Mouse (Mus musculus) heart, embryonic 16.5 days (tissue): Measurements from ENCODE around the gene Echdc3. TPM values are rescaled to one million over a fixed set of nuclear protein-coding genes. Genes with fewer than 3 reads are reported as not detected.
A peak's percentile ranks its signal among the peaks of the same experiment; 100 is the strongest.

Source experiments
- ATAC-seq: fragments of 200-750 bp; cut with Nextera tagmentation; replicated peaks from 2 replicates; pipeline ENCODE4 v1.8.0; 2017; ENCODE audit warnings: moderate number of reproducible peaks; ENCODE audit not compliant: insufficient read depth, low FRiP score; ENCODE audit errors: extremely low read depth
- H3K27ac ChIP-seq: fragments of 300-500 bp; sonication (generic); 2 replicates; pipeline ENCODE4 v1.5.1; 2014; ENCODE audit warnings: mild to moderate bottlenecking, low read length, control low read depth, moderate library complexity
- H3K27me3 ChIP-seq: fragments of 300-500 bp; sonication (generic); 2 replicates; pipeline ENCODE4 v1.6.1; 2014; ENCODE audit warnings: low read length, mixed read lengths; ENCODE audit not compliant: control insufficient read depth, insufficient read depth
- H3K36me3 ChIP-seq: fragments of 300-500 bp; sonication (generic); 2 replicates; pipeline ENCODE4 v1.6.1; 2014; ENCODE audit not compliant: control insufficient read depth, insufficient read depth
- H3K4me1 ChIP-seq: fragments of 300-500 bp; sonication (generic); 2 replicates; pipeline ENCODE4 v1.6.1; 2014; ENCODE audit warnings: low read length, mixed read lengths; ENCODE audit not compliant: control insufficient read depth, insufficient read depth
- H3K4me2 ChIP-seq: fragments of 300-500 bp; sonication (generic); 2 replicates; pipeline ENCODE4 v1.6.1; 2014; ENCODE audit warnings: low read depth, mild to moderate bottlenecking, control low read depth, low read length
- H3K4me3 ChIP-seq: fragments of 300-500 bp; sonication (generic); 2 replicates; pipeline ENCODE4 v1.5.1; 2014; ENCODE audit warnings: mild to moderate bottlenecking, control low read depth, low read length
- H3K9ac ChIP-seq: fragments of 300-500 bp; sonication (generic); 2 replicates; pipeline ENCODE4 v1.6.1; 2014; ENCODE audit warnings: low read length, control low read depth
- H3K9me3 ChIP-seq: fragments of 300-500 bp; sonication (generic); replicated peaks from 2 replicates; pipeline ENCODE4 v1.6.1; 2016; ENCODE audit warnings: low read length; ENCODE audit not compliant: control insufficient read depth
- WGBS: fragments of 180-500 bp; shearing (Covaris S2); extraction: QIAGEN DNeasy Blood & Tissue Kit; methylation state at CpG from one replicate; pipeline ENCODE4 v1.1.7; 2014; 5-methylcytosine and 5-hydroxymethylcytosine counted together
- polyA plus RNA-seq: library from polyadenylated mRNA; unstranded; fragments of >200 nt; fragmentation: Nextera tagmentation; extraction: Ambion mirVana; gene quantifications from 2 replicates; pipeline ENCODE4 v1.2.1, GENCODE M21; 2015

Gene Echdc3
- polyA plus RNA-seq = 11.3 and 11.8 TPM in 2 replicates

- peak within 1 kb of the TSS; percentile 60 for H3K4me3 ChIP-seq
- ATAC-seq = peak; percentile 96
- peak within 1 kb of the TSS; percentile 97 for H3K27ac ChIP-seq
- peaks cover 24% of the 10 kb centered on the region for H3K4me1 ChIP-seq
- H3K27me3 ChIP-seq = no peaks in the 10 kb centered on the region
- no peaks in the 10 kb centered on the region for H3K9me3 ChIP-seq
- peak within 1 kb of the TSS; percentile 87 for H3K9ac ChIP-seq
- 2% methylated on average over 30 of the region's 30 CpGs for WGBS
- no peaks in the 10 kb centered on the region for H3K36me3 ChIP-seq
- H3K4me2 ChIP-seq = peak within 1 kb of the TSS; percentile 88
These were observed at the start of gene Echdc3 for GRCm38 (mm10) chr2:6212724-6213511. Echdc3 (minus strand) TSS chr2:6213033.

GRCm38 (mm10) chr2:6261718-6262117 lies 48.9 kb upstream of the Echdc3 start:
- Histone ChIP-seq H3K9ac (no peak overlapping the region), H3K4me3 (no peak overlapping the region), H3K36me3 (no peaks in the 10 kb centered on the region), H3K27ac (peak overlapping the region; percentile 62), H3K4me1 (peaks cover 10% of the 10 kb centered on the region), H3K4me2 (no peak overlapping the region), H3K9me3 (peaks cover 9% of the 10 kb centered on the region; the same call in 1 of the 2 replicates), H3K27me3 (no peaks in the 10 kb centered on the region)
- WGBS = 79% methylated on average over 9 of the region's 9 CpGs
- ATAC-seq = no peak

DNA sequence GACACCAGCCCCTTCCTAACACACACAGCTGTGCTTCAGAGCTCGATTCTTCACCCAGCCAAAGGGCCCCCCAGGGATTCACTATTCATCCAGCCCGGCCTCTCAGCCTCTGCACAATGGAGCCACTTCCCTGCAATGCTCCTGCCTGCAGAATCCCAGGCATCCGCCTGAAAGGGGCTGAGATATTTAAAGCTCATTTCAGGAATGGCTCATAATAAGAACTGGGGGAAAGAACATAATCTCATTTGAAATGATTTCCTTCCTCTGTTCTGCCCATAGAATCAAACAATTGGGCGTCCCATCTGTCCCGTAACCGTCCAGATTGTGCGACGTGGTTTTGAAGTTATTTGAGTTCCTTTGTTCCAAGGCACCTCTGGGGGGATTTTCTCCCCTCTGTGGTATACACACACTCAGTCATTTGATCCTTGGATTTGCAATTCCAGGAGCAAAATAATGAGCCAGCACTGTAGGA lies 48.4 kb upstream of the Echdc3 start:
- H3K9ac ChIP-seq = no peak overlapping the region
- H3K27me3 ChIP-seq = no peaks in the 10 kb centered on the region
- peak; percentile 29; the same call in 1 of the 2 replicates for ATAC-seq
- peaks cover 9% of the 10 kb centered on the region; the same call in 1 of the 2 replicates for H3K9me3 ChIP-seq
- H3K4me2 ChIP-seq = no peak overlapping the region
- peaks cover 14% of the 10 kb centered on the region for H3K4me1 ChIP-seq
- H3K27ac ChIP-seq = peak overlapping the region; percentile 62
- WGBS = 42% methylated on average over 8 of the region's 8 CpGs
- no peaks in the 10 kb centered on the region for H3K36me3 ChIP-seq
- H3K4me3 ChIP-seq = no peak overlapping the region

DNA sequence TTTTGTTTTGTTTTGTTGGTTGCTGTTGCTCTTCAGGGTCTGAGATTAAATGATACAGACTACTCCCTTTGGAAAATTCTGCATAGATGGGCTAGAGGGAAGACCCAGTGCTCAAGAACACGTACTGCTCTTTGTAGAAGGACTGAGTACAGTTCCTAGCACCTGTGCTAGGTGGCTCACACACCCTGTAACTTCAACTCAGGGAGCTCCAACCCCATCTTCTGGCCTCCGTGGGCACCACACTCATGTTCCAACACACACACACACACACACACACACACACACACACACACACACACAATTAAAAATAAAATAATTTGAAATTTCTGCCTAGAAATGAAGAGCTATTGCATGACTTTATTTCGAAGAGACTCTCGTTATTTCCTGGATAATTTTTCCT lies 47.8 kb upstream of the Echdc3 start:
- H3K36me3 ChIP-seq = no peaks in the 10 kb centered on the region
- H3K4me3 ChIP-seq = no peak overlapping the region
- peaks cover 6% of the 10 kb centered on the region; the same call in 1 of the 2 replicates for H3K9me3 ChIP-seq
- no peak overlapping the region for H3K27ac ChIP-seq
- H3K4me1 ChIP-seq = peaks cover 18% of the 10 kb centered on the region
- no peaks in the 10 kb centered on the region for H3K27me3 ChIP-seq
- ATAC-seq = no peak
- H3K4me2 ChIP-seq = no peak overlapping the region
- WGBS = 84% methylated on average over 4 of the region's 4 CpGs
- H3K9ac ChIP-seq = no peak overlapping the region

GRCm38 (mm10) chr2:6259182-6259581 lies 46.3 kb upstream of the Echdc3 start:
- WGBS = 78% methylated on average over 3 of the region's 3 CpGs
- ATAC-seq = no peak
- H3K27me3 ChIP-seq = no peaks in the 10 kb centered on the region

GRCm38 (mm10) chr2:6258026-6258425 lies 45.2 kb upstream of the Echdc3 start:
- H3K4me1 ChIP-seq = peaks cover 18% of the 10 kb centered on the region
- peaks cover 4% of the 10 kb centered on the region; the same call in 1 of the 2 replicates for H3K9me3 ChIP-seq
- no peak overlapping the region for H3K9ac ChIP-seq
- no peak overlapping the region for H3K4me2 ChIP-seq
- H3K4me3 ChIP-seq = no peak overlapping the region
- no peak for ATAC-seq
- no peaks in the 10 kb centered on the region for H3K27me3 ChIP-seq
- 89% methylated on average over 4 of the region's 4 CpGs for WGBS
- no peaks in the 10 kb centered on the region for H3K36me3 ChIP-seq
- H3K27ac ChIP-seq = no peak overlapping the region

More at GRCm38 (mm10) chr2:6259182-6259581, 46.3 kb upstream of the Echdc3 start:
- Histone ChIP-seq H3K9ac (no peak overlapping the region), H3K27ac (no peak overlapping the region), H3K4me1 (peaks cover 18% of the 10 kb centered on the region), H3K9me3 (peaks cover 4% of the 10 kb centered on the region; the same call in 1 of the 2 replicates), H3K4me2 (no peak overlapping the region), H3K4me3 (no peak overlapping the region), H3K36me3 (no peaks in the 10 kb centered on the region)

DNA sequence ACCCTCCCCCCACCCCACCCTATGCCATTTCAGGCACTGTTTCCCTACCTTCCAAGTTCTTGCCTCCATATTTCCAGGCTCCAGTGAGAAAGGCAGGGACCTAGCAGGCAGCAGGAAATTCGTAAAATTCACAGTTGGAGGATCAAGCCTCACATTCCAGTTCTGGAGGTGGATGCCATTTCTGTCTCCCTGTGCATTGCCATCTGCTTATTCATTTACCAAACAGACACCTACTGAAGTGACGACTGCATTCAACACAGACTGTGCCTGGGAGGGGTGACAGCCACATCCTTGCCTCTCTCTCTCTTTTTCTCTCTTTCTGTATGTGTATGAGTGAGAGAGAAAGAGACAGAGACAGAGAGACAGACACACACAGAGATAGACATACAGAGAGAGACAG lies 44.3 kb upstream of the Echdc3 start:
- no peak overlapping the region for H3K4me2 ChIP-seq
- 64% methylated on average over 2 of the region's 2 CpGs for WGBS
- peaks cover 4% of the 10 kb centered on the region; the same call in 1 of the 2 replicates for H3K9me3 ChIP-seq
- peaks cover 18% of the 10 kb centered on the region for H3K4me1 ChIP-seq
- peak overlapping the region; percentile 82 for H3K27ac ChIP-seq
- no peaks in the 10 kb centered on the region for H3K36me3 ChIP-seq
- no peaks in the 10 kb centered on the region for H3K27me3 ChIP-seq
- ATAC-seq = no peak
- H3K9ac ChIP-seq = no peak overlapping the region
- H3K4me3 ChIP-seq = no peak overlapping the region

DNA sequence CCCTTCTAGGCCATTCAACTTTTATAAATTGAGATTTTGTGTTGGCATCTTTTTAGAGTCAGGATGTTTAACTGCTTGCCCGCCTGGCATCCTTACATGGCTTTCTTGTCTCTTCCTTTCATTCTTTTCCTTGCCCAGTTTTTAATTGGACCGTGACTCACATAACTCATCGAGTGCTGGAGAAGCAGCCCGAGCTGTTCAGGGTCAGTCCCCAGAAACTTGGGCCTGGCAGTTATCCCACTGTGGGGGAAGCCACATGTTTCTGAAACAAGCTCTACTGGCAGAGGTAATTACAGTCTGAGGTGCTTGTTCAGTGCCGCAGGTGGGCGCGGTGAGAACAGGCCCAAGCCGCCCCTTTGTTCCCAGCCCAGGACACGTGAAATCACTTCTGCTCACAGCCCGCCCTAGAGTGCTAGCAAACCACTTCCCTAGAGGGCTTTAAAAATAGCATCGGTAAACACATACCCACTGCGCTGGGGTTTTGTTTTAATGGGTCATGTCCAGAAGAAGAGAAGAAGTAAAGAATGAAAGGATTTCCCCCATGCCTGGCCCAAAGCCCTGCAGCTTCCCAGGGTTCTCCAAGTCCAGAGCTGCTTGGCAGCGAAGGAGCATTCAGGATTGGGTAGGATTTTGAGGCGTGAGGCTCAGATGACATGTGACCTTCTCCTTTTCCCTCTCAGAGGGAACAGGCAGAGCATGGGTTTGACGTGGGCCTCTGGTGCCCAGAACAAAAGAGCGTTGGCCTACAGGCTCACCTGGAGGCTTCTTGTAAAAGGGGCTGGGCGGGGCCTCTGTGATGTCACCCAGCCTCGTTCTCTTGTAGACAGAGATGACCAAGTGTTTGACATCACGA lies 43.4 kb upstream of the Echdc3 start:
- H3K27ac ChIP-seq = peak overlapping the region; percentile 82
- peak overlapping the region; percentile 12 for H3K9ac ChIP-seq
- no peak overlapping the region for H3K4me2 ChIP-seq
- peaks cover 4% of the 10 kb centered on the region; the same call in 1 of the 2 replicates for H3K9me3 ChIP-seq
- H3K4me1 ChIP-seq = peaks cover 17% of the 10 kb centered on the region
- peak; percentile 82 for ATAC-seq
- H3K4me3 ChIP-seq = no peak overlapping the region
- no peaks in the 10 kb centered on the region for H3K36me3 ChIP-seq
- no peaks in the 10 kb centered on the region for H3K27me3 ChIP-seq
- 37% methylated on average over 19 of the region's 19 CpGs for WGBS
